Mouse (Mus musculus) 3T3-L1 (cell line): ENCODE data around the gene Kalrn.

Experiments used
- DNase-seq: peaks from one replicate; pipeline ENCODE4 v3.0.0-alpha.2; 2015; ENCODE audit warnings: low read depth, low spot score

Kalrn gene

GRCm38 (mm10) chr16:34199543-34199942, 373.8 kb downstream of the Kalrn start:
- no peak for DNase-seq

GRCm38 (mm10) chr16:34192959-34193842, 380.1 kb downstream of the Kalrn start:
- DNase-seq = peak; percentile 74

- DNase-seq = peak; percentile 16
Measured at GRCm38 (mm10) chr16:34184721-34185120, 388.6 kb downstream of the Kalrn start.

- DNase-seq = no peak
Measured at GRCm38 (mm10) chr16:34183186-34183585, 390.1 kb downstream of the Kalrn start.

GRCm38 (mm10) chr16:34175625-34176024, 397.7 kb downstream of the Kalrn start:
- no peak for DNase-seq

GRCm38 (mm10) chr16:34172572-34173181, 400.7 kb downstream of the Kalrn start:
- DNase-seq = no peak

GRCm38 (mm10) chr16:34167042-34167441, 406.3 kb downstream of the Kalrn start:
- no peak for DNase-seq

- DNase-seq = peak; percentile 58
Measured at GRCm38 (mm10) chr16:34163086-34163485, 410.2 kb downstream of the Kalrn start.

- DNase-seq = peak; percentile 38
Measured at GRCm38 (mm10) chr16:34159576-34159975, 413.8 kb downstream of the Kalrn start.

GRCm38 (mm10) chr16:34157386-34158135, 415.8 kb downstream of the Kalrn start:
- DNase-seq = peak; percentile 37

- DNase-seq = peak; percentile 66
Measured at GRCm38 (mm10) chr16:34155696-34156095, 417.6 kb downstream of the Kalrn start.

GRCm38 (mm10) chr16:34154903-34155302, 418.4 kb downstream of the Kalrn start:
- DNase-seq = no peak

GRCm38 (mm10) chr16:34151528-34152071, 421.7 kb downstream of the Kalrn start:
- no peak for DNase-seq

GRCm38 (mm10) chr16:34141670-34142069, 431.7 kb downstream of the Kalrn start:
- no peak for DNase-seq

- no peak for DNase-seq
Measured at GRCm38 (mm10) chr16:34135074-34135473, 438.3 kb downstream of the Kalrn start.

GRCm38 (mm10) chr16:34134628-34135027, 438.7 kb downstream of the Kalrn start:
- DNase-seq = no peak

GRCm38 (mm10) chr16:34125595-34125994, 447.7 kb downstream of the Kalrn start:
- DNase-seq = peak; percentile 92

GRCm38 (mm10) chr16:34122486-34122885, 450.8 kb downstream of the Kalrn start:
- DNase-seq = no peak

- peak; percentile 54 for DNase-seq
Measured at GRCm38 (mm10) chr16:34121288-34121687, 452.0 kb downstream of the Kalrn start.

- DNase-seq = peak; percentile 83
Measured at GRCm38 (mm10) chr16:34120801-34121201, 452.5 kb downstream of the Kalrn start.

GRCm38 (mm10) chr16:34119844-34120243, 453.5 kb downstream of the Kalrn start:
- no peak for DNase-seq

- peak; percentile 74 for DNase-seq
Measured at GRCm38 (mm10) chr16:34119370-34119769, 454.0 kb downstream of the Kalrn start.
